Mouse (Mus musculus) left cerebral cortex, adult 2 months (tissue): ENCODE results near the gene Stra6. TPM values are rescaled to one million over a fixed set of nuclear protein-coding genes. Genes with fewer than 3 reads are reported as not detected.
A peak's percentile ranks its signal among the peaks of the same experiment; 100 is the strongest.

ENCODE experiments used
- DNase-seq, 2 experiments: peaks; one replicate each; pipeline ENCODE4 v3.0.0; 2021 to 2022; ENCODE audit warnings: low spot score in 2 of 2, mixed read lengths in 1 of 2; ENCODE audit errors: extremely low spot score in 1 of 2
- H3K27ac ChIP-seq: fragments of 200-600 bp; 2 replicates; pipeline ENCODE4 v1.8.1; 2022
- H3K4me3 ChIP-seq: fragments of 200-600 bp; 2 replicates; pipeline ENCODE4 v1.8.1; 2022
- CTCF ChIP-seq: fragments of 200-600 bp; IDR thresholded peaks from 2 replicates; pipeline ENCODE4 v1.8.1; 2022; ENCODE audit warnings: antibody characterized with exemption, mild to moderate bottlenecking, moderate library complexity
- intact Hi-C: fragments of 180-260 bp; cut with DNase I; formaldehyde crosslinking; loops from one replicate; pipeline ENCODE4 v1.15.1; 2025
- long read RNA-seq, 2 experiments: library from polyadenylated mRNA; stranded (forward); transcript quantifications; one replicate each; pipeline ENCODE4 v2.0.0; 2021; ENCODE audit warnings: borderline mapping rate in 2 of 2
- total RNA-seq, 2 experiments: library from RNA; stranded (reverse); gene quantifications; 2 replicates each; pipeline ENCODE4 v1.2.3; 2021

Gene Stra6
- 1 to 10 TPM; 8.0 to 8.5 TPM for total RNA-seq
- long read RNA-seq, experiment 1, transcript Stra6-214 (19 exons, 3,077 nt) = major isoform, 5 of 20 reads
- long read RNA-seq, experiment 1, partial matches to known transcripts = 11 of 20 reads
- long read RNA-seq, experiment 1, other reads (novel, unspliced or antisense) = 4 of 20 reads
- long read RNA-seq, experiment 2, partial matches to known transcripts = 6 of 11 reads
- long read RNA-seq, experiment 2, other reads (novel, unspliced or antisense) = 3 of 11 reads

DNA sequence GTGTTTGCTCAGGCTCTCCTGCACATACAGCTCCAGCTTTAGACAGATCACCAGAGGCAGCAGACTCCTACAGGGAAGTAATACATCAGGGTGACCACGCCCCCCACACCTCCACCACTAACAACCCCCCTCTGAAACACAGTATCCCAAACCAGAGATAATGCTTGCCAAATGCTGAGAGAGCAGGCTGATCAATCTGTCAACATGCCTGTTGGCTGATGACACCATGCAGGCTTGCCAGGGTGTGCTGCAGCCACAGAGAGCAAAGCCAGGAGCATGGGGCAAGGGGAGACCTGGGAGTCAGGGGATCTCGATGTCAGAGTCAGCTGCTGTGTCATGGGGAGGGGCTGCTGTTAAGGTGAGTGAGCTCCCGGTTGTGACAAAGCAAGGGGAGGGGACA lies at the start of gene Stra6:
Stra6 (plus strand) TSS at position 258 of the 400 bp plus-strand sequence.
- intact Hi-C loops = no loop called here
- no peak within 1 kb of the TSS for H3K27ac ChIP-seq
- DNase-seq = no peak
- no peak within 1 kb of the TSS for H3K4me3 ChIP-seq
- TF ChIP-seq CTCF = no peak

- no peak overlapping the region for H3K4me3 ChIP-seq
- no peak overlapping the region for H3K27ac ChIP-seq
- intact Hi-C loops = no loop called here
- no peak for TF ChIP-seq CTCF
- no peak for DNase-seq
Measured at GRCm38 (mm10) chr9:58014393-58015160, 49.0 kb upstream of the Stra6 start.

- no peak for TF ChIP-seq CTCF
- intact Hi-C loops = no loop called here
- Histone ChIP-seq H3K27ac (no peak overlapping the region), H3K4me3 (no peak overlapping the region)
- DNase-seq = no peak
Measured at GRCm38 (mm10) chr9:58015856-58016255, 47.7 kb upstream of the Stra6 start.

- no peak for DNase-seq
- intact Hi-C loops = no loop called here
- TF ChIP-seq CTCF = no peak
- H3K4me3 ChIP-seq = no peak overlapping the region
- H3K27ac ChIP-seq = no peak overlapping the region
Measured at GRCm38 (mm10) chr9:58016962-58017361, 46.6 kb upstream of the Stra6 start.

GRCm38 (mm10) chr9:58018385-58018784 lies 45.2 kb upstream of the Stra6 start:
- H3K4me3 ChIP-seq = no peak overlapping the region
- no peak overlapping the region for H3K27ac ChIP-seq
- no peak for TF ChIP-seq CTCF
- no peak for DNase-seq
- intact Hi-C loops = no loop called here

GRCm38 (mm10) chr9:58025995-58026394 lies 37.6 kb upstream of the Stra6 start:
- Histone ChIP-seq H3K4me3 (no peak overlapping the region), H3K27ac (no peak overlapping the region)
- no peak for DNase-seq
- TF ChIP-seq CTCF = no peak
- intact Hi-C loops = no loop called here

GRCm38 (mm10) chr9:58027426-58028180 lies 36.0 kb upstream of the Stra6 start:
- no peak overlapping the region for H3K4me3 ChIP-seq
- TF ChIP-seq CTCF = no peak

DNA sequence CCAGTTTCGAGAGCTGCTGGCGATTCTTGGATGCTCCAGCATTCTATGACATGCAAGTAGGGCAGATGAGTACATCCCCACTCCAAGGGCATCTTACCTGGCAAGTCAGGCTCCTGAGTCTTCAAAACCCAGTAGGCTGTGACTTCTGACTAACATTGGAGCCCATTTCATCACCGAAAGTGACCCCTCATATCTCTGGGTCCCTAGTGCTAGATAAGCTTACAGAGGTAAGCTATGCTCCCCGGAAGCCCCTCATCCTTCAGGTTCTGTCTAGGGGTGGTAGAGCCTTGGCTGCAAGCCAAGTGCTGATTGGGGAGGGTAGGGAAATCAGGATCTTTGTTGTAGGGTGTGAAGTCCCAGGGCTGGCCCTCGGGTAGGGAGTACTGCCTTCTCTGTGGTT lies 34.7 kb upstream of the Stra6 start:
- intact Hi-C loops = no loop called here
- H3K4me3 ChIP-seq = no peak overlapping the region
- DNase-seq = no peak

More at GRCm38 (mm10) chr9:58027426-58028180, 36.0 kb upstream of the Stra6 start:
- no peak overlapping the region for H3K27ac ChIP-seq
- DNase-seq = no peak
- intact Hi-C loops = no loop called here

GRCm38 (mm10) chr9:58029635-58030034 lies 34.0 kb upstream of the Stra6 start:
- intact Hi-C loops = no loop called here
- no peak for DNase-seq
- H3K27ac ChIP-seq = no peak overlapping the region
- no peak for TF ChIP-seq CTCF
- H3K4me3 ChIP-seq = no peak overlapping the region

More for the DNA sequence above, 34.7 kb upstream of the Stra6 start:
- no peak for TF ChIP-seq CTCF
- H3K27ac ChIP-seq = no peak overlapping the region

DNA sequence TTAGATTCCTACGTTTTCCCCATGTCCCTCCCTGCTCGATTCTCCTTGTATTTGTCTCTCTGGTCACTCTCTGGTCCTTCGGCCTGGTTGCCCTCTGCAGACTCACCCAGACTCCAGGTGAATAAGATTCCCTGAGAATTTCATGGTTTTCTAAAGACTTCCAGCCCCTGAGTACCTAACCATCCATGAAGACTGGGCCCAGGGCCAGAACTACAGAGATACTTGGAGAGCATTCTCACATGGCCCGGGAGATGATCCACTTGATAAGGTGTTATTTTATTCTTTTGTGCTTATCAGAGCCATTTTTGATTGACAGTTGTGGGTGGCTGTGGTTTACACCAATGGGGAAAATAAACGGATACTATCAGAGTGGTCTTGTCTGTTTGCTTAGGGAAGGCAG lies 31.7 kb upstream of the Stra6 start:
- TF ChIP-seq CTCF = no peak

GRCm38 (mm10) chr9:58035519-58035918 lies 28.1 kb upstream of the Stra6 start:
- intact Hi-C loops = no loop called here
- no peak overlapping the region for H3K27ac ChIP-seq
- H3K4me3 ChIP-seq = no peak overlapping the region
- DNase-seq = peak in 1 of 2 experiments; percentile 69
- no peak for TF ChIP-seq CTCF

More for the DNA sequence above, 31.7 kb upstream of the Stra6 start:
- intact Hi-C loops = no loop called here
- no peak overlapping the region for H3K4me3 ChIP-seq
- no peak for DNase-seq
- H3K27ac ChIP-seq = no peak overlapping the region
